Mouse (Mus musculus): Measurements from ENCODE around the gene Celf5. TPM values are rescaled to one million over a fixed set of nuclear protein-coding genes. Genes with fewer than 3 reads are reported as not detected.

Gene Celf5
- polyA plus RNA-seq, 1 experiment: not detected

DNA sequence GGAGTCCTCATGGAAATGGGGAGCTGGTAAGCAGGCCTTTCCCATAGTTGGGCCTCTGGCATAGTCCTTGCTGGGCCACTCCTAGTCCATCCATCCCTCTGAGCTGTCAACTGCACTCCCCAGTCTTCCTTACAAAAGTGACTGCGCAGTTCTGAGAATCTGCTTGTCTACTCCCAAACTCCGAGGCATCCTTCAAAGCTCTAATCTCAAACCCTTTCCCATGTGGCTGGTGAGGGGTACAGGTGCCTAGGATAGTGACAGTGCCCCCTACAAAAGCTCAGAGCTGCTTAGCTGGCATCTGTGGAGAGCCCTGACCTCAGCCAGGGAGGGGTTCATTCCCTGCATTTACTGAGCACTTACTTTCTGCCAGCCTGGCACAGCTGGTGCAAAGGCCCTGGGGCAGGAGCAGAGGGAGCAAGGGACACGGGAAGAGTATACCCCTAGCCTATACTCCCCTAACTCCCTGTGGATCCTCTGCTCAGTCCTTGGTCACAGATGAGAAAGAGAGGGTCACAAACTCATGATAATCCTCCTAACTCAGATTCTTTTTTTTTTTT is 59.8 kb downstream of the Celf5 start:
- Histone ChIP-seq H3K27me3 (ENCODE audit: control insufficient read depth) (peaks cover 56% of the 10 kb centered on the region), H3K4me3 (replicated peaks) (no peak overlapping the region), H3K9me3 (ENCODE audit: control insufficient read depth, low read length) (no peaks in the 10 kb centered on the region), H3K36me3 (ENCODE audit: control insufficient read depth) (no peaks in the 10 kb centered on the region; the same call in 1 of the 2 replicates), H3K4me1 (ENCODE audit: control insufficient read depth) (peaks cover 12% of the 10 kb centered on the region)
- TF ChIP-seq GATA1 (IDR thresholded peaks at IDR 0.05; ENCODE audit: low read length) (no peak), TAL1 (IDR thresholded peaks at IDR 0.05; ENCODE audit: low read length) (no peak)

- H3K4me3 ChIP-seq (replicated peaks): no peak overlapping the region
- TF ChIP-seq TAL1 (IDR thresholded peaks at IDR 0.05; ENCODE audit: low read length) (no peak), GATA1 (IDR thresholded peaks at IDR 0.05; ENCODE audit: low read length) (no peak)
- H3K4me1 ChIP-seq (ENCODE audit: control insufficient read depth): peaks cover 11% of the 10 kb centered on the region
- no peaks in the 10 kb centered on the region for H3K9me3 ChIP-seq (ENCODE audit: control insufficient read depth, low read length)
- peaks cover 56% of the 10 kb centered on the region for H3K27me3 ChIP-seq (ENCODE audit: control insufficient read depth)
- H3K36me3 ChIP-seq (ENCODE audit: control insufficient read depth): no peaks in the 10 kb centered on the region; the same call in 1 of the 2 replicates
Measured at GRCm38 (mm10) chr10:81422191-81422590, 60.3 kb downstream of the Celf5 start.

- Histone ChIP-seq H3K27me3 (ENCODE audit: control insufficient read depth) (peaks cover 55% of the 10 kb centered on the region), H3K36me3 (ENCODE audit: control insufficient read depth) (no peaks in the 10 kb centered on the region; the same call in 1 of the 2 replicates), H3K4me1 (ENCODE audit: control insufficient read depth) (peaks cover 8% of the 10 kb centered on the region), H3K9me3 (ENCODE audit: control insufficient read depth, low read length) (no peaks in the 10 kb centered on the region), H3K4me3 (replicated peaks) (no peak overlapping the region)
- no peak for TF ChIP-seq TAL1 (IDR thresholded peaks at IDR 0.05; ENCODE audit: low read length)
- no peak for TF ChIP-seq GATA1 (IDR thresholded peaks at IDR 0.05; ENCODE audit: low read length)
Measured at GRCm38 (mm10) chr10:81421797-81422100, 60.8 kb downstream of the Celf5 start.

DNA sequence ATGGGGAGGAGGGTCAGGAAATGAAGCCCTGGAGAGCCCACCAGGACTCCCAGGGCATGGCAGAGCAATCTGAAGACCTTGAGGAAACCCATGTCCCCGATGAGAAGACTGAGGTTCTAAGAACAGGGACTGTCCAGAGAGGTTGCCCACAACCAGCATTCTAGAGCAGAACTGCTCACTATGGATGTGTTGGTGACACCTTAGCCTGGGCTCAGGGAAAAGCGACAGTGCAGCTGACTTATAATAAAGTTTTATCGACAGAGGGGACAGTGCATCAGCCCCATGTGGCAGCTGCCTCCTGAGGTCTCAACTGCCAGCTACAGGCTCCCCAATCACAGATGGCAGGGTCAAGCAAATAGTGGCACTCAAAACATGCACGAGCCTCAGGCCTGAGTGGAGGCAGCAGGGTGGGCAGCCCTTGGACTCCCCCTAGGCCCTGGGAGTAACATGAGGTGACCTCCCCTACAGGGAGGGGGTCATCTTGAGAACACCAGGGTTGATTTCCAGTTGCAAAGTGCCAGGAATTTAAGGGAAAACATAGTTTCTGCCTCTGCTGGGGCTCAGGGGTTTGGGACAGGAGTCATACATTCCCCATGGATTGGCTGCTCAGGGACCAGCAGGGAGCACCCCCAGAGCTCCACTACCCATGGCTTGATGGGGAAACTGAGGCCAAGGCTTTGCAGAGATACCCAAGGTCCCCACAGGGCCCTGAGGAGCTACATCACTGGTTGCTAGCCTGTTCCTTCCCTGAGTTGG is 61.3 kb downstream of the Celf5 start:
- H3K4me1 ChIP-seq (ENCODE audit: control insufficient read depth): peaks cover 11% of the 10 kb centered on the region
- no peak overlapping the region for H3K4me3 ChIP-seq (replicated peaks)
- H3K27me3 ChIP-seq (ENCODE audit: control insufficient read depth): peaks cover 54% of the 10 kb centered on the region
- no peaks in the 10 kb centered on the region; the same call in 1 of the 2 replicates for H3K36me3 ChIP-seq (ENCODE audit: control insufficient read depth)
- no peak for TF ChIP-seq TAL1 (IDR thresholded peaks at IDR 0.05; ENCODE audit: low read length)
- no peak for TF ChIP-seq GATA1 (IDR thresholded peaks at IDR 0.05; ENCODE audit: low read length)
- no peaks in the 10 kb centered on the region for H3K9me3 ChIP-seq (ENCODE audit: control insufficient read depth, low read length)

- peaks cover 45% of the 10 kb centered on the region for H3K27me3 ChIP-seq (ENCODE audit: control insufficient read depth)
- no peaks in the 10 kb centered on the region for H3K9me3 ChIP-seq (ENCODE audit: control insufficient read depth, low read length)
- H3K4me1 ChIP-seq (ENCODE audit: control insufficient read depth): peaks cover 11% of the 10 kb centered on the region
- no peaks in the 10 kb centered on the region; the same call in 1 of the 2 replicates for H3K36me3 ChIP-seq (ENCODE audit: control insufficient read depth)
- TF ChIP-seq TAL1 (IDR thresholded peaks at IDR 0.05; ENCODE audit: low read length): no peak
- TF ChIP-seq GATA1 (IDR thresholded peaks at IDR 0.05; ENCODE audit: low read length): no peak
- no peak overlapping the region for H3K4me3 ChIP-seq (replicated peaks)
Measured at GRCm38 (mm10) chr10:81420191-81420767, 62.2 kb downstream of the Celf5 start.

GRCm38 (mm10) chr10:81419111-81419928 is 63.2 kb downstream of the Celf5 start:
- no peak for TF ChIP-seq GATA1 (IDR thresholded peaks at IDR 0.05; ENCODE audit: low read length)
- TF ChIP-seq TAL1 (IDR thresholded peaks at IDR 0.05; ENCODE audit: low read length): no peak
- Histone ChIP-seq H3K4me3 (replicated peaks) (no peak overlapping the region), H3K27me3 (ENCODE audit: control insufficient read depth) (peaks cover 35% of the 10 kb centered on the region), H3K4me1 (ENCODE audit: control insufficient read depth) (peaks cover 11% of the 10 kb centered on the region), H3K9me3 (ENCODE audit: control insufficient read depth, low read length) (no peaks in the 10 kb centered on the region), H3K36me3 (ENCODE audit: control insufficient read depth) (no peaks in the 10 kb centered on the region; the same call in 1 of the 2 replicates)

DNA sequence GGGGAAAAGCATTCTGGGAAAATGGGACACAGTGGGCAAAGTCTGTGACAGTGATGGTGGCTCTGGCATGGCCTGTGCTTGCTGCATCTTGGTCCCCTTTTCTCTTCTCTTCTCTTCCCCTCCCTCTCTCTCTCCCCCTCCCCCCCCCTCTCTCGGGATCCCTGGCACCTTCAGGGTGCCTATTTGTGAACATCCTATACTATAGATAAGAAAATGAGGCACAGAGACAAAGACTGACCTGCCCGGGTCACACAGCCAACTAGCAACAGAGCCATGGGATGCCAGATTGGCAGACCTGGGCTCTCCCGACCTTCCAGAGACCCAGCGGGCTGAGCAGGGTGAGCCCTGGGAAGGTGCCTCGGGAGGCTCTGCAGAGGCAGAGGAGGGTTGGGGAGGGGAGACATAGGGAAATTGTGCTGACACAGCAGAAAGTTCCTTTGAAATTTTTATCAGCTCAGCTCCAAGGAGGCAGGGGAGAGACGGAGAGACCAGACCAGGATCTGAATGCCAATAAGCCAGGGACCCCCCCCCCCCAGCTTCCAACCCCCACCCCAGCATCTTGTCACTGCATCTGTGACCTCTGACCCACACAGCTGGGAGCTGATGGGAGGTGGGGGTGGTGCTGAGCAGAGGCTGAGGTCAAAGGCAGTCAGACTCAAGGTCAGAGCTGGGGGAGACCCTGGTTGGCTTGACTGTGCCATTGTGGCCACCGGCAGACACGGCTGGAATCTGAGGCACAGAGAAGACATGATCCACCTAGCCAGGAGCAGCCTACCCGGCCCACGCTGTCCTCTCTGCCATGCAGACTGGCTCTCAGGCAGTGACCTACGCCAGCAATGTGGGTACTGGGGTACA is 64.1 kb downstream of the Celf5 start:
- Histone ChIP-seq H3K36me3 (ENCODE audit: control insufficient read depth) (no peaks in the 10 kb centered on the region; the same call in 1 of the 2 replicates), H3K4me3 (replicated peaks) (no peak overlapping the region), H3K27me3 (ENCODE audit: control insufficient read depth) (peaks cover 28% of the 10 kb centered on the region), H3K4me1 (ENCODE audit: control insufficient read depth) (peaks cover 15% of the 10 kb centered on the region), H3K9me3 (ENCODE audit: control insufficient read depth, low read length) (no peaks in the 10 kb centered on the region)
- no peak for TF ChIP-seq TAL1 (IDR thresholded peaks at IDR 0.05; ENCODE audit: low read length)
- TF ChIP-seq GATA1 (IDR thresholded peaks at IDR 0.05; ENCODE audit: low read length): no peak

Measured in erythroblast, embryonic 14.5 days (primary cell).